Mouse (Mus musculus) myocyte (in vitro differentiated cells): ENCODE measurements at regions not wholly inside any gene's neighbourhood (a gene's known extent, or its start where the extent isn't known, plus 50 kb on each side); places are given as distances from the start of the nearest gene placed in this dataset.

Source experiments
- H3K27me3 ChIP-seq: one replicate; pipeline ENCODE4 v1.6.1; 2011; ENCODE audit not compliant: control insufficient read depth, insufficient read depth, insufficient read length
- H3K36me3 ChIP-seq: one replicate; pipeline ENCODE4 v1.6.1; 2011; ENCODE audit not compliant: control insufficient read depth, insufficient read depth
- H3K4me2 ChIP-seq: one replicate; pipeline ENCODE4 v1.6.1; 2011; ENCODE audit warnings: low read depth, control low read depth
- H3K4me3 ChIP-seq: one replicate; pipeline ENCODE4 v1.5.1; 2011; ENCODE audit warnings: mild to moderate bottlenecking, control low read depth, moderate library complexity
- H3K79me2 ChIP-seq: one replicate; pipeline ENCODE4 v1.6.1; 2011; ENCODE audit not compliant: control insufficient read depth, insufficient read depth
- H3ac ChIP-seq: one replicate; pipeline ENCODE4 v1.6.1; 2011; ENCODE audit not compliant: control insufficient read depth, insufficient read length
- CEBPB ChIP-seq: IDR thresholded peaks from 2 replicates; pipeline ENCODE4 v1.6.1; 2011; ENCODE audit warnings: mild to moderate bottlenecking, moderate library complexity; ENCODE audit not compliant: poor library complexity, insufficient read depth, severe bottlenecking
- E2F4 ChIP-seq: IDR thresholded peaks from one replicate; pipeline ENCODE4 v1.6.1; 2011; ENCODE audit warnings: mild to moderate bottlenecking, control low read depth, moderate library complexity; ENCODE audit not compliant: insufficient read depth
- MAX ChIP-seq: IDR thresholded peaks from one replicate; pipeline ENCODE4 v1.6.1; 2011; ENCODE audit warnings: low read depth, mild to moderate bottlenecking, control low read depth
- MYOD1 ChIP-seq, 3 experiments: IDR thresholded peaks; one replicate each; pipeline ENCODE4 v1.6.1; 2011; ENCODE audit warnings: control low read depth in 2 of 3, low read depth in 2 of 3, mild to moderate bottlenecking in 2 of 3, moderate library complexity in 1 of 3; ENCODE audit not compliant: insufficient read length in 2 of 3, control insufficient read depth in 1 of 3
- MYOG ChIP-seq, 3 experiments: IDR thresholded peaks; one replicate each; pipeline ENCODE4 v1.6.1; 2011; ENCODE audit warnings: control low read depth in 2 of 3, low read depth in 2 of 3, mild to moderate bottlenecking in 2 of 3; ENCODE audit not compliant: insufficient read length in 2 of 3, control insufficient read depth in 1 of 3, insufficient read depth in 1 of 3
- POLR2A ChIP-seq: IDR thresholded peaks from one replicate; pipeline ENCODE4 v1.6.1; 2011; ENCODE audit warnings: low read depth, mild to moderate bottlenecking, control low read depth, moderate library complexity; ENCODE audit not compliant: insufficient read length
- POLR2AphosphoS2 ChIP-seq: IDR thresholded peaks from one replicate; pipeline ENCODE4 v1.6.1; 2011; ENCODE audit warnings: low read depth, control low read depth; ENCODE audit not compliant: insufficient read length
- REST ChIP-seq: IDR thresholded peaks from one replicate; pipeline ENCODE4 v1.6.1; 2011; ENCODE audit warnings: mild to moderate bottlenecking, control low read depth, moderate library complexity; ENCODE audit not compliant: insufficient read depth, insufficient read length
- SRF ChIP-seq: IDR thresholded peaks from one replicate; pipeline ENCODE4 v1.6.1; 2011; ENCODE audit warnings: low read depth; ENCODE audit not compliant: control insufficient read depth, insufficient read length
- TCF12 ChIP-seq: IDR thresholded peaks from one replicate; pipeline ENCODE4 v1.6.1; 2011; ENCODE audit warnings: mild to moderate bottlenecking, control low read depth; ENCODE audit not compliant: poor library complexity, insufficient read depth, severe bottlenecking
- TCF3 ChIP-seq: IDR thresholded peaks from one replicate; pipeline ENCODE4 v1.6.1; 2011; ENCODE audit warnings: low read depth, control low read depth; ENCODE audit not compliant: insufficient read length
- USF1 ChIP-seq: IDR thresholded peaks from one replicate; pipeline ENCODE4 v1.6.1; 2011; ENCODE audit warnings: low read depth, mild to moderate bottlenecking, control low read depth, moderate library complexity

- Histone ChIP-seq H3K27me3 (no peaks in the 10 kb centered on the region), H3ac (no peak overlapping the region), H3K79me2 (no peaks in the 10 kb centered on the region), H3K36me3 (no peaks in the 10 kb centered on the region), H3K4me3 (no peak overlapping the region), H3K4me2 (peak overlapping the region; percentile 72)
- no peak for TF ChIP-seq MYOG (IDR thresholded peaks at IDR 0.05; ENCODE audit: control insufficient read depth in 1 of 3, insufficient read depth in 1 of 3, insufficient read length in 2 of 3, low read depth in 2 of 3)
- TF ChIP-seq POLR2A = no peak
- TF ChIP-seq CEBPB = no peak
- no peak for TF ChIP-seq POLR2AphosphoS2
- TF ChIP-seq REST = no peak
- TF ChIP-seq TCF12 = no peak
- TF ChIP-seq E2F4 = no peak
- TF ChIP-seq MYOD1 (IDR thresholded peaks at IDR 0.05; ENCODE audit: control insufficient read depth in 1 of 3, insufficient read length in 2 of 3, low read depth in 2 of 3) = no peak
- no peak for TF ChIP-seq USF1
- TF ChIP-seq TCF3 = no peak
- TF ChIP-seq MAX = no peak
- TF ChIP-seq SRF = no peak
Measured at GRCm38 (mm10) chr11:86866931-86867330, 59.4 kb upstream of the Dhx40 start.

- TF ChIP-seq USF1 (no peak), MYOD1 (IDR thresholded peaks at IDR 0.05; ENCODE audit: control insufficient read depth in 1 of 3, insufficient read length in 2 of 3, low read depth in 2 of 3) (no peak), SRF (no peak), CEBPB (no peak), MAX (no peak), POLR2A (no peak), REST (no peak), TCF12 (no peak), MYOG (IDR thresholded peaks at IDR 0.05; ENCODE audit: control insufficient read depth in 1 of 3, insufficient read depth in 1 of 3, insufficient read length in 2 of 3, low read depth in 2 of 3) (no peak), POLR2AphosphoS2 (no peak)
- H3K79me2 ChIP-seq = no peaks in the 10 kb centered on the region
- H3K36me3 ChIP-seq = no peaks in the 10 kb centered on the region
- no peaks in the 10 kb centered on the region for H3K27me3 ChIP-seq
- H3K4me2 ChIP-seq = no peak overlapping the region
- no peak overlapping the region for H3ac ChIP-seq
- H3K4me3 ChIP-seq = no peak overlapping the region
Measured at GRCm38 (mm10) chr11:86859864-86860528, 52.5 kb upstream of the Dhx40 start.

- no peaks in the 10 kb centered on the region for H3K36me3 ChIP-seq
- H3ac ChIP-seq = no peak overlapping the region
- H3K4me3 ChIP-seq = no peak overlapping the region
- H3K4me2 ChIP-seq = no peak overlapping the region
- H3K79me2 ChIP-seq = no peaks in the 10 kb centered on the region
- no peak for TF ChIP-seq SRF
- TF ChIP-seq MYOD1 (IDR thresholded peaks at IDR 0.05; ENCODE audit: control insufficient read depth in 1 of 3, insufficient read length in 2 of 3, low read depth in 2 of 3) = no peak
- TF ChIP-seq TCF3 = no peak
- no peak for TF ChIP-seq TCF12
- TF ChIP-seq POLR2AphosphoS2 = no peak
- no peak for TF ChIP-seq POLR2A
- no peak for TF ChIP-seq E2F4
- TF ChIP-seq USF1 = no peak
- no peak for TF ChIP-seq MAX
- no peak for TF ChIP-seq CEBPB
- TF ChIP-seq MYOG (IDR thresholded peaks at IDR 0.05; ENCODE audit: control insufficient read depth in 1 of 3, insufficient read depth in 1 of 3, insufficient read length in 2 of 3, low read depth in 2 of 3) = no peak
- no peak for TF ChIP-seq REST
- H3K27me3 ChIP-seq = no peaks in the 10 kb centered on the region
Measured at GRCm38 (mm10) chr11:86859236-86859817, 51.8 kb upstream of the Dhx40 start.

- TF ChIP-seq POLR2A (no peak), MAX (no peak), TCF12 (no peak), TCF3 (no peak), POLR2AphosphoS2 (no peak), SRF (no peak), MYOD1 (IDR thresholded peaks at IDR 0.05; ENCODE audit: control insufficient read depth in 1 of 3, insufficient read length in 2 of 3, low read depth in 2 of 3) (no peak), USF1 (no peak), E2F4 (no peak), REST (no peak), CEBPB (no peak), MYOG (IDR thresholded peaks at IDR 0.05; ENCODE audit: control insufficient read depth in 1 of 3, insufficient read depth in 1 of 3, insufficient read length in 2 of 3, low read depth in 2 of 3) (no peak)
- no peak overlapping the region for H3K4me2 ChIP-seq
Measured at GRCm38 (mm10) chr11:86858211-86858610, 50.7 kb upstream of the Dhx40 start.

More at GRCm38 (mm10) chr11:86858211-86858610, 50.7 kb upstream of the Dhx40 start:
- H3K36me3 ChIP-seq = no peaks in the 10 kb centered on the region
- H3K4me3 ChIP-seq = no peak overlapping the region
- H3K79me2 ChIP-seq = no peaks in the 10 kb centered on the region
- no peak overlapping the region for H3ac ChIP-seq
- H3K27me3 ChIP-seq = no peaks in the 10 kb centered on the region
